In genomic region chr6:30649651-30650296, GRCm38 (mm10) we compare ENCODE assay signal across 11 mouse cellular contexts. TPM values are rescaled to one million over a fixed set of nuclear protein-coding genes. Genes with fewer than 3 reads are reported as not detected.
DNase-seq lines count a peak whose midpoint lies in the region; ATAC-seq lines count a peak whose summit lies in the region.
"Had no signal": no experiment of that assay in that cellular context is flagged by ENCODE, and none has a peak within 500 bp of the region (broad histone marks: within the 10 kb centered on the region; RNA-seq: fewer than 3 reads in every experiment).

No protein-coding gene starts in this region.

- H3K4me1 ChIP-seq in stomach, embryonic 15.5 days = 0 out of 2 replicates have a peak, but pooled peaks cover 10% of the 10 kb centered on the region
- H3K4me1 ChIP-seq in intestine, embryonic 16.5 days (ENCODE audit: control insufficient read depth, insufficient read depth, low read length) = peaks cover 17% of the 10 kb centered on the region
- H3K4me1 ChIP-seq: liver, embryonic 13.5 days had no signal

- no peaks in the 10 kb centered on the region for H3K27me3 ChIP-seq in stomach, embryonic 15.5 days (replicated peaks)
- H3K27me3 ChIP-seq in intestine, embryonic 16.5 days (replicated peaks; ENCODE audit: control insufficient read depth, insufficient read depth, low read length) = no peaks in the 10 kb centered on the region
- H3K27me3 ChIP-seq: liver, embryonic 13.5 days had no signal

- WGBS in stomach, embryonic 15.5 days = 52% methylated on average over 11 of the region's 11 CpGs
- 70% methylated on average over 11 of the region's 11 CpGs for WGBS in intestine, embryonic 16.5 days

- peak; percentile 4 for DNase-seq in cerebellum, adult 9-10 months
- no peak for DNase-seq in cerebellum, postnatal 4 days (ENCODE audit: low spot score in 2 of 2)
- DNase-seq in left cerebral cortex, postnatal 14 days (ENCODE audit: low spot score in 2 of 2) = peak; percentile 28 to 51
- DNase-seq in left cerebral cortex, adult 11 months (ENCODE audit: low spot score) = no peak
- DNase-seq in layer of hippocampus, adult 8-10 months (ENCODE audit: low spot score in 2 of 2) = peak; percentile 33 to 45
- no peak for DNase-seq in spleen, postnatal 14 days (ENCODE audit: low spot score in 2 of 2)
- DNase-seq: B cell, adult 2 months; liver, embryonic 13.5 days had no signal

- no peaks in the 10 kb centered on the region for H3K36me3 ChIP-seq in stomach, embryonic 15.5 days
- no peaks in the 10 kb centered on the region for H3K36me3 ChIP-seq in intestine, embryonic 16.5 days (ENCODE audit: control insufficient read depth, insufficient read depth, low read length)
- H3K36me3 ChIP-seq: liver, embryonic 13.5 days had no signal

- intact Hi-C loops in left cerebral cortex, postnatal 14 days (cut with DNase I) = no loop called here

- no peak for ATAC-seq in stomach, embryonic 15.5 days (ENCODE audit: insufficient read depth, low FRiP score, low read depth)
- no peak for ATAC-seq in intestine, embryonic 16.5 days

- no peak overlapping the region for H3K9ac ChIP-seq in stomach, embryonic 15.5 days
- no peak overlapping the region for H3K9ac ChIP-seq in intestine, embryonic 16.5 days (ENCODE audit: low read depth, low read length)
- H3K9ac ChIP-seq: liver, embryonic 13.5 days had no signal

- no peaks in the 10 kb centered on the region for H3K9me3 ChIP-seq in stomach, embryonic 15.5 days
- H3K9me3 ChIP-seq in intestine, embryonic 16.5 days (ENCODE audit: control insufficient read depth, low read length) = no peaks in the 10 kb centered on the region
- H3K9me3 ChIP-seq: liver, embryonic 13.5 days had no signal

- H3K4me3 ChIP-seq in stomach, embryonic 15.5 days (replicated peaks) = no peak overlapping the region
- H3K4me3 ChIP-seq in intestine, embryonic 16.5 days (ENCODE audit: low read length) = no peak overlapping the region
- H3K4me3 ChIP-seq: liver, embryonic 13.5 days had no signal

- H3K4me2 ChIP-seq in stomach, embryonic 15.5 days = no peak overlapping the region
- no peak overlapping the region for H3K4me2 ChIP-seq in intestine, embryonic 16.5 days (ENCODE audit: low read depth, low read length)
- H3K4me2 ChIP-seq: liver, embryonic 13.5 days had no signal

- H3K27ac ChIP-seq in stomach, embryonic 15.5 days = peak overlapping the region; percentile 55
- H3K27ac ChIP-seq in intestine, embryonic 16.5 days (ENCODE audit: low read length) = no peak overlapping the region
- H3K27ac ChIP-seq: liver, embryonic 13.5 days had no signal

RNA-seq across cellular contexts. Expression of gene Cpa1, which starts 10.8 kb away (rescaled TPM):
- total RNA-seq in left cerebral cortex, postnatal 14 days (2021) = not detected
- not detected for total RNA-seq in layer of hippocampus, adult 8-10 months (2022)
- polyA plus RNA-seq in stomach, embryonic 15.5 days (2015; fragmentation: Nextera tagmentation; extraction: Ambion mirVana) = 732 and 1,077 TPM in 2 replicates
- polyA plus RNA-seq in intestine, embryonic 16.5 days (2015; fragmentation: Nextera tagmentation; extraction: Ambion mirVana) = 358 and 408 TPM in 2 replicates
- total RNA-seq: hematopoietic stem cell, adult 5-6 weeks had no signal

RNA-seq across cellular contexts. Expression of gene Cpa5, which starts 39.0 kb away (rescaled TPM):
- total RNA-seq in left cerebral cortex, postnatal 14 days (2021) = not detected
- total RNA-seq in layer of hippocampus, adult 8-10 months (2022) = not detected
- 0.14 and 0.21 TPM in 2 replicates for polyA plus RNA-seq in stomach, embryonic 15.5 days (2015; fragmentation: Nextera tagmentation; extraction: Ambion mirVana)
- not detected in 2 replicates for polyA plus RNA-seq in intestine, embryonic 16.5 days (2015; fragmentation: Nextera tagmentation; extraction: Ambion mirVana)
- total RNA-seq: hematopoietic stem cell, adult 5-6 weeks had no signal
- polyA plus RNA-seq: liver, embryonic 13.5 days had no signal

RNA-seq across cellular contexts. Expression of gene Cep41, which starts 43.8 kb away (rescaled TPM):
- 1 to 10 TPM; 7.2 to 7.4 TPM for total RNA-seq in left cerebral cortex, postnatal 14 days (2021)
- 1 to 10 TPM; 5.2 to 8.1 (median 6.7) TPM for total RNA-seq in layer of hippocampus, adult 8-10 months (2022)
- 10.0 and 11.5 TPM in 2 replicates for polyA plus RNA-seq in stomach, embryonic 15.5 days (2015; fragmentation: Nextera tagmentation; extraction: Ambion mirVana)
- 6.2 and 6.6 TPM in 2 replicates for polyA plus RNA-seq in intestine, embryonic 16.5 days (2015; fragmentation: Nextera tagmentation; extraction: Ambion mirVana)

Comparison
In these comparisons a context has a peak if more than half of its experiments do, and no peak if none do; other contexts are left out.
1. DNase-seq: peak in cerebellum, adult 9-10 months (single experiment), left cerebral cortex, postnatal 14 days (2 of 2) and layer of hippocampus, adult 8-10 months (2 of 2); none in cerebellum, postnatal 4 days (0 of 2), left cerebral cortex, adult 11 months (single experiment) and spleen, postnatal 14 days (0 of 2).